Mouse (Mus musculus) CH12.LX (cell line): ENCODE measurements around the gene Gp9.

ENCODE experiments used
- CHD2 ChIP-seq: IDR thresholded peaks from 2 replicates; pipeline ENCODE4 v1.6.1; 2011; ENCODE audit warnings: low read length, improper control_type of control experiment
- CTCF ChIP-seq, 2 experiments: IDR thresholded peaks in 1 of 2; conservative IDR thresholded peaks in 1 of 2; 2 replicates each; pipeline ENCODE4 v1.5.1; 2011 to 2012; ENCODE audit warnings: low read depth in 2 of 2, low read length in 2 of 2, improper control_type of control experiment in 1 of 2, inconsistent platforms in 1 of 2, mild to moderate bottlenecking in 1 of 2, moderate library complexity in 1 of 2
- EP300 ChIP-seq: IDR thresholded peaks from 2 replicates; pipeline ENCODE4 v1.6.1; 2011; ENCODE audit warnings: low read length, improper control_type of control experiment
- MAFK ChIP-seq: IDR thresholded peaks from 2 replicates; pipeline ENCODE4 v1.6.1; 2011; ENCODE audit warnings: low read length, improper control_type of control experiment; ENCODE audit not compliant: insufficient replicate concordance
- NRF1 ChIP-seq: IDR thresholded peaks from 2 replicates; pipeline ENCODE4 v1.6.1; 2014; ENCODE audit warnings: low read depth, mild to moderate bottlenecking, inconsistent platforms, low read length, improper control_type of control experiment, moderate library complexity
- POLR2A ChIP-seq: IDR thresholded peaks from 2 replicates; pipeline ENCODE4 v1.6.1; 2011; ENCODE audit warnings: low read depth, mild to moderate bottlenecking, improper control_type of control experiment, low read length
- RAD21 ChIP-seq: IDR thresholded peaks from 2 replicates; pipeline ENCODE4 v1.6.1; 2011; ENCODE audit warnings: low read depth, mild to moderate bottlenecking, low read length, improper control_type of control experiment, moderate library complexity
- SIN3A ChIP-seq: IDR thresholded peaks from 2 replicates; pipeline ENCODE4 v1.6.1; 2012; ENCODE audit warnings: low read length, improper control_type of control experiment, inconsistent platforms
- TCF12 ChIP-seq: IDR thresholded peaks from 2 replicates; pipeline ENCODE4 v1.6.1; 2014; ENCODE audit warnings: low read depth, mild to moderate bottlenecking, inconsistent platforms, low read length, improper control_type of control experiment
- UBTF ChIP-seq: IDR thresholded peaks from 2 replicates; pipeline ENCODE4 v1.6.1; 2012; ENCODE audit warnings: low read depth, mild to moderate bottlenecking, inconsistent platforms, low read length, improper control_type of control experiment, moderate library complexity
- USF1 ChIP-seq: IDR thresholded peaks from 2 replicates; pipeline ENCODE4 v1.6.1; 2014; ENCODE audit warnings: low read depth, mild to moderate bottlenecking, inconsistent platforms, low read length, improper control_type of control experiment
- USF2 ChIP-seq: conservative IDR thresholded peaks from 2 replicates; pipeline ENCODE4 v1.6.1; 2011; ENCODE audit warnings: low read depth, low read length, improper control_type of control experiment
- ZMIZ1 ChIP-seq: IDR thresholded peaks from 2 replicates; pipeline ENCODE4 v1.6.1; 2012; ENCODE audit warnings: low read depth, mild to moderate bottlenecking, inconsistent platforms, low read length, improper control_type of control experiment
- ZNF384 ChIP-seq: IDR thresholded peaks from 2 replicates; pipeline ENCODE4 v1.6.1; 2012; ENCODE audit warnings: low read depth, low read length, improper control_type of control experiment, inconsistent platforms

- TF ChIP-seq USF1 = peak; percentile 66
- TF ChIP-seq MAFK = no peak
- TF ChIP-seq RAD21 = no peak
- no peak for TF ChIP-seq CHD2
- TF ChIP-seq ZNF384 = peak; percentile 96
- no peak for TF ChIP-seq CTCF (conservative IDR thresholded peaks at IDR 0.05 in 1 of 2, IDR thresholded peaks at IDR 0.05 in 1 of 2; ENCODE audit: low read depth in 2 of 2, low read length in 2 of 2)
- TF ChIP-seq POLR2A = no peak
- no peak; the same call in 1 of the 2 replicates for TF ChIP-seq TCF12
- peak; percentile 49 for TF ChIP-seq USF2
- no peak for TF ChIP-seq EP300
- TF ChIP-seq UBTF = no peak
- no peak for TF ChIP-seq SIN3A
- no peak for TF ChIP-seq NRF1
- TF ChIP-seq ZMIZ1 = no peak
Measured at GRCm38 (mm10) chr6:87748531-87748930, 29.3 kb upstream of the Gp9 start.
